Mouse (Mus musculus): ENCODE data around the gene Slc17a1. TPM values are rescaled to one million over a fixed set of nuclear protein-coding genes. Genes with fewer than 3 reads are reported as not detected.

The Slc17a1 gene
- polyA plus RNA-seq, 1 experiment from 2014 or later = 0.08 TPM

DNA sequence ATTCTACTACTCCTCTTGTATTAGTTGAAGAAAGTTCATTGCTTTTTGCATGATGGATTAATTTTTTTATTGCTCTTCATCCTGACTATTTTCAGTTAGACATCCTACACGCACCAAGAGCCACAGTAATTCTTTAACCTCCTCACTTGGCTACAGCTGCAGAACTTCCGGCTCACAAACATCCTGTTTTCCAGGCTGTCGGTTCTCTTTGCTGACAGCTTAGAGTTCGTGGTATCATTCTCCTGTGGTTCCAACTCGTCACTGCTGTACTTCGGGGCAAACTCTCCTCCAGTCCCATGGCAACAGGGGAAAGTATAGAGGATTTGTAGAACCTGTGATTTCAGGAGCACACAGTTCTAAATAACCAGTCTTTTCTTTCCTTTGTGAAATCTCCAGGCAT lies 30.7 kb downstream of the Slc17a1 start:
- Histone ChIP-seq H3K4me1 (replicated peaks) (peaks cover 2% of the 10 kb centered on the region; the same call in 1 of the 2 replicates), H3K9ac (replicated peaks) (no peak overlapping the region), H3K4me3 (replicated peaks) (no peak overlapping the region), H3K27ac (no peak overlapping the region), H3K27me3 (no peaks in the 10 kb centered on the region), H3K4me2 (replicated peaks) (no peak overlapping the region), H3K36me3 (no peaks in the 10 kb centered on the region), H3K9me3 (no peaks in the 10 kb centered on the region)
- WGBS = 49% methylated on average over 6 of the region's 6 CpGs
- ATAC-seq = no peak

DNA sequence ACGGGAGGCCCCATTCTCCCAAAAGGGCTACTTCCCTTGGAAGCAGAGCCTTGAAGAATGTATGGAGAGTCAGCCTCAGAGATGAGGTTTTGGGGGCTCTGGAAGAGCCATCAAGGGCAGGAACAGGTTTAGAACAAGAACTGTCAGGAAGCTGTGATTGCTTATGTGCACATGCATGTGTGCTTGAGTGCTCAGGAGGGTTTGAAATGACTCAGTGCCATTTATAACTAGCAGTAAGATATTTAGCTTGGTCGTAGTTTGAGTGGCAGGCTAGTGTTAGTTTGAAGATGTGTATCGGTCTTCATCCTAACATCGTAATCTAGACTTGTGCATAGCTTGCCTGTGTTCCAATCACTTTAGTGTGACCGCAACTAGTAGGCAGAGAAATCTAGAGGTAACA lies 39.4 kb downstream of the Slc17a1 start:
- Histone ChIP-seq H3K27me3 (no peaks in the 10 kb centered on the region), H3K4me2 (replicated peaks) (no peak overlapping the region), H3K9me3 (no peaks in the 10 kb centered on the region), H3K4me1 (replicated peaks) (no peaks in the 10 kb centered on the region), H3K9ac (replicated peaks) (no peak overlapping the region), H3K4me3 (replicated peaks) (no peak overlapping the region), H3K27ac (no peak overlapping the region), H3K36me3 (no peaks in the 10 kb centered on the region)
- 94% methylated on average over 5 of the region's 5 CpGs for WGBS
- ATAC-seq = no peak

DNA sequence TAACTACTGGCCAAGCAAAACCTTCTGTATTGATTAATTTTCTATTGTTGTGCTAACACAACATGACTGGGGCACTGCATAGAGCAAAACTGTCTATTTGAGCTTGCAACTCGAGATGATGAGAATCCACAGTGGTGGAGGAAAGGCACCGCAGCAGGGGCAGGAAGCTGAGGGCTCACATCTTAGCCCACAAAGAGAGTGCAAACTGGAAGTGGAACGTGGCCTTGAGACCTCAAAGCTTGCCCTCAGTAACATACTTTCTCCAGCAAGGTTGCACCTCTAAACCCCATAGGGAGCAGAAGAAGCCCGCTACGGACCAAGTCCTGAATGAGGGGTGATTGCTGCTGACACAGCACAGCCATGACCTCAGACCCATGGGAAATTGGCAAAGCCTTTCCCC lies 42.6 kb downstream of the Slc17a1 start:
- H3K9me3 ChIP-seq = no peaks in the 10 kb centered on the region
- no peak overlapping the region for H3K4me2 ChIP-seq (replicated peaks)
- no peaks in the 10 kb centered on the region for H3K27me3 ChIP-seq
- H3K4me1 ChIP-seq (replicated peaks) = no peaks in the 10 kb centered on the region
- H3K9ac ChIP-seq (replicated peaks) = no peak overlapping the region
- WGBS = 86% methylated on average over 5 of the region's 5 CpGs
- no peak overlapping the region for H3K4me3 ChIP-seq (replicated peaks)
- ATAC-seq = no peak
- H3K27ac ChIP-seq = no peak overlapping the region
- no peaks in the 10 kb centered on the region for H3K36me3 ChIP-seq

DNA sequence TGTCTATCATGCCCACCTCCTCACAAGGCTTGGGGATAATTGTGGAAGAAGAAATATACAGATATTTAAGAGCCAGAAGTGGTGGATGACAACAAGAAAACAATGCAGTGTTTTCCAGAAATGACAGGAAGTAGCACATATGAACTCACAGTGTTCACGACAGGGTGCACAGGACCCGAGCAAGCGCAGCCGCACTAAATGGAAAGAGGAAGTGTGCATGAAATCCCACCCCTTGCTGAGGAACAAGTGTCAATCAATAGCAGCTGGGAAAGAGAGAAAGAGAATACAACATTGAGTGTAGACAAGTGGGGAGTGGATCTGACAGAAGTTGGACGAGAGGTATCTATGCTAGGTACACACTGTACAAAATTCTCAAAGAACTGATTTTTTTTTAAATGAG lies 43.8 kb downstream of the Slc17a1 start:
- no peak for ATAC-seq
- no peak overlapping the region for H3K4me3 ChIP-seq (replicated peaks)
- H3K36me3 ChIP-seq = no peaks in the 10 kb centered on the region
- no peak overlapping the region for H3K4me2 ChIP-seq (replicated peaks)
- no peak overlapping the region for H3K27ac ChIP-seq
- WGBS = 92% methylated on average over 5 of the region's 5 CpGs
- no peaks in the 10 kb centered on the region for H3K9me3 ChIP-seq
- no peaks in the 10 kb centered on the region for H3K27me3 ChIP-seq
- H3K4me1 ChIP-seq (replicated peaks) = no peaks in the 10 kb centered on the region
- no peak overlapping the region for H3K9ac ChIP-seq (replicated peaks)

DNA sequence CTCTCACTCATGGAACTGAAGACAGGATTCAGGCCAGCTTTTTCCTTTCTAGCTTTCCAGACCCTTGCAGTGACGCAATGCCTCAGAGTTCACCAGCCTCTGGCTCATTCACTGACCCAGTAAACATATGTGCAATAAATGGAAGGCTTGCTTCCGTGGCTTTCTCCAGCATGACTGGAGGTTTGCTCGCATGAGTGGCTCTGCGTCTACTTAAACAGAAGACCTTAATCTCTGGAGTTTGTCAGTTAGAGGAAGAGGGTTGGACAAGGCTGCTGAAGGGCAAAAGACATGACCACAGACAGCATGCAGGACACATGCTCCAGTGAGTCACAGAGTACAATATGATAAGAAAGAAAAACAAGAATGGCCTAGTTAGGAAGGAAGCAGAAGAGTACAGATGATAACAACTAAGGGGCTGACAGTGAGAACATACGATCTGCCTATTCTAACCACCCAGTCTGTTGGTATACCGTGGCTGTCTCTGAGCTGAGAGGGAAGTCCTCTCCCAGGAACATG lies 46.3 kb downstream of the Slc17a1 start:
- Histone ChIP-seq H3K4me2 (replicated peaks) (no peak overlapping the region), H3K36me3 (no peaks in the 10 kb centered on the region), H3K4me1 (replicated peaks) (no peaks in the 10 kb centered on the region), H3K27me3 (no peaks in the 10 kb centered on the region), H3K4me3 (replicated peaks) (no peak overlapping the region), H3K27ac (no peak overlapping the region), H3K9me3 (no peaks in the 10 kb centered on the region), H3K9ac (replicated peaks) (no peak overlapping the region)
- 42% methylated on average over 6 of the region's 6 CpGs for WGBS
- no peak for ATAC-seq

DNA sequence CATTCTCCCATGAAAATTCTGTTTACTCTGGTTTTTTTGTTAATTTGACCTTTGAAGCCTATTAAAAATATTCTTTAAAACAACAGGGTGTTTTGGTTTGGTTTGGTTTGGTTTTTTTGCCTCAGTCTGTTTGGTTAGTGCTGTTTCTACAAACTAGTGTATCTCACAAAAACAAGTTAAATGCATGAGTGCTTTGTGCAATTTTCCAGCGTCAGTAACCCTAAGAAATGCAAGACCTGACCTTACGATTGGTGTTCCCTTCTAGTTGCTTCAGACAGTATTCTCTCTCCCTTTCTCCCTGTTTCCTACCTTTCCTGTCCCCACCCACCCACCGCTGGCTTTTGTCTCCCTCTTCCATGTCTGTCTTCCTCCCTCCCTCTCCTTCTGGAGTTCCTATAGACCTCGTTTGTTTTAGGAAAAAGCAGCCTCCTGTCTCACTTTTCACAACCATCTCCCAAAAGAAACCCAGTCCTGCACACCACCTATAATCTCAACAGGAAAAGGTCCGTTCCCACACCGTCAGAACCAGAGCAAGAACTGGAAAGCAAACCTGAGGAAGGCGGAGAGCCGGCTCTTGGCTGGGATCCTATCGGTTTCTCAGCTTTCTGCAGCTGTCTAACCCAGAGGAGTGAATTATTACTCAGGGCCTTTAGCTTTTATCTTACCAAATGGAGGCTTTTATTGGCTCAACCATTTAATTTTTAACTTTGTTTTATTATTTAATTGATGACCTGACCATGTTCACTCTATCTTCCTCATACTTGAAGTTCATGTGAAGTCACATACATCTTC lies 47.0 kb downstream of the Slc17a1 start, which contains the start of gene Slc17a4:
Gene Slc17a4 (minus strand): TSS at position 634 of the 792 bp plus-strand sequence.
- no peaks in the 10 kb centered on the region for H3K36me3 ChIP-seq
- ATAC-seq = no peak
- 73% methylated on average over 9 of the region's 9 CpGs for WGBS
- H3K9me3 ChIP-seq = no peaks in the 10 kb centered on the region
- no peak within 1 kb of the TSS for H3K27ac ChIP-seq
- no peak within 1 kb of the TSS for H3K4me2 ChIP-seq (replicated peaks)
- no peak within 1 kb of the TSS for H3K9ac ChIP-seq (replicated peaks)
- H3K4me3 ChIP-seq (replicated peaks) = no peak within 1 kb of the TSS
- H3K27me3 ChIP-seq = no peaks in the 10 kb centered on the region
- no peaks in the 10 kb centered on the region for H3K4me1 ChIP-seq (replicated peaks)

DNA sequence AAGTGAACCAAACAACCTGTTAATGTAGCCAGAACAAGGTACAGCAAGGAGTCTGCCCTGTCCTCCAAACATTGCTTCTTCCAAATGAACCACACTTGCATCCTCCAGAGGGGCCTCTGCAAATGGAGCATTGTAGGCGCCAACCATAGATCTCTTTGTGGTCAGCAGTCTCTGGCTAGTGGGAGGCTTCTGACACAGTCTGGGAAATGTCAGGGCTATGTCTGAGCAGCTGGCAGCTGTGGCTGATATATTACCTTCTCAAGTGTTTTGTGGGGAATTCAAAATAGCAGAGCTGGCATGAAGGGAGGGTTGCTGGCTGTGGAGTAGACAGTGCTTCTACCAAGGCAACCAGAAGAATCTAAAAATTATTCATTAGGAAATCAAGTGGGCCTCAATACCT lies 48.6 kb downstream of the Slc17a1 start:
- Histone ChIP-seq H3K4me3 (replicated peaks) (no peak overlapping the region), H3K9me3 (no peaks in the 10 kb centered on the region), H3K4me2 (replicated peaks) (no peak overlapping the region), H3K9ac (replicated peaks) (no peak overlapping the region), H3K4me1 (replicated peaks) (no peaks in the 10 kb centered on the region), H3K27me3 (no peaks in the 10 kb centered on the region), H3K27ac (no peak overlapping the region), H3K36me3 (no peaks in the 10 kb centered on the region)
- 94% methylated on average over 1 of the region's 1 CpGs for whole genome bisulfite sequencing
- no peak for ATAC-seq

DNA sequence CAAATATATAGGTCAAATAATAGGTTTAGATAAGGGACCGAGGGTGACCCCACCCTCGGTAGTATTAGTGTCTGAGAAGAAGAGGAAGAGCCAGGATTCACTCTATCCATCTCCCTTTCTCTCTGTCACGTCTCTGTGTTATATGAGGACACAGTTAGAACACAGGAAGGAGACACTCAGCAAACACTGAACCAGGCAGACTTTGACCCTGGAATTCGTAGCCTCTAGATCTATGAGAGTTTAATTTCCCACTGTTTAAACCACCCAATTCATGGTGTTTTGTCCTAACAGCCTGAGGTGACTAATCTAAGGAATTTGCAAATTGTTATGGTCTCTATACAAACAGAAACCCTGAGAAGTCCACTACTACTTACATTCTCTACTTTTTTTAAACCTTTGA lies 50.1 kb downstream of the Slc17a1 start:
- no peak for ATAC-seq
- 89% methylated on average over 4 of the region's 4 CpGs for WGBS

DNA sequence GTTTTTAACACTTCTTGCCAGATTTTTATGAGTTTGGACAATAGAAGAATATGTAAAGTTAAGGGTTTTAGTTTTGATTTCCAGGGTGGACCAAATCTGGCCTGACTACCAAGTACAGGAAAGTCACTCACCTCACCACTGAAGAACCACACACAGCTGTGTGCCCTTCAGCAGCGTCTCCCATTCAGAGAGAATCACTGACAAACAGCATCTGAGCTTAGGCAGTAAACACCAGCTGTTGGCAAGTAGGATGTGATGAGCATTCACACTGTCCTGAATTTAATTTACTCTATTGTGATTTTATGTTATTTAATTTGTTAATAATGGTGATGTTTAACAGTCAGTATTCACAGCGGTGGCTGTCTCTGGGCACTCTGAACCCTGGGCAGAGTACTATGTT lies 58.2 kb downstream of the Slc17a1 start:
- Histone ChIP-seq H3K9ac (replicated peaks) (no peak overlapping the region), H3K9me3 (no peaks in the 10 kb centered on the region), H3K27ac (no peak overlapping the region), H3K27me3 (no peaks in the 10 kb centered on the region), H3K4me1 (replicated peaks) (no peaks in the 10 kb centered on the region), H3K4me2 (replicated peaks) (no peak overlapping the region), H3K4me3 (replicated peaks) (no peak overlapping the region), H3K36me3 (no peaks in the 10 kb centered on the region)
- ATAC-seq = no peak
- WGBS = 68% methylated on average over 2 of the region's 2 CpGs

More for the DNA sequence above, 50.1 kb downstream of the Slc17a1 start:
- Histone ChIP-seq H3K36me3 (no peaks in the 10 kb centered on the region), H3K4me3 (replicated peaks) (no peak overlapping the region), H3K27ac (no peak overlapping the region), H3K9ac (replicated peaks) (no peak overlapping the region), H3K4me2 (replicated peaks) (no peak overlapping the region), H3K4me1 (replicated peaks) (no peaks in the 10 kb centered on the region), H3K9me3 (no peaks in the 10 kb centered on the region), H3K27me3 (no peaks in the 10 kb centered on the region)

DNA sequence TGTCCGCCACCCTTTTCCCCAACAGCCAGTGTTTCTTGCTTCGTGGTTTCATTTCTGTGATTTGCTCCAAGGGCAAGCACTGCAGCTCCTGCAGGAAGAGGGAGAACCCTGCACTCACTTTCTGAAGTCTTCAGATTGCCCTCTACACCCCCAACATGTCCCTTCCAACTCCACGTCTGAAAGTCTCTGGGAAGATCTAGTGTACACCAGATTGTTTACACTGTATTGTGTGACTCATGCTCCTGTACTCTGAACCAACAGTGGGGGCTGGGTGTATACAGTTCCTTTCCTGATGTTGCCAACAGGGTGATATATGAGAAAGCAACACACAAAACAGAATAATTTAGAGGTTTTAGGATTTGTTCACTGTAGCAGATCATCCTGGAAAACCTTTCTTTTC lies 61.1 kb downstream of the Slc17a1 start:
- H3K27ac ChIP-seq = no peak overlapping the region
- WGBS = 59% methylated on average over 3 of the region's 3 CpGs

DNA sequence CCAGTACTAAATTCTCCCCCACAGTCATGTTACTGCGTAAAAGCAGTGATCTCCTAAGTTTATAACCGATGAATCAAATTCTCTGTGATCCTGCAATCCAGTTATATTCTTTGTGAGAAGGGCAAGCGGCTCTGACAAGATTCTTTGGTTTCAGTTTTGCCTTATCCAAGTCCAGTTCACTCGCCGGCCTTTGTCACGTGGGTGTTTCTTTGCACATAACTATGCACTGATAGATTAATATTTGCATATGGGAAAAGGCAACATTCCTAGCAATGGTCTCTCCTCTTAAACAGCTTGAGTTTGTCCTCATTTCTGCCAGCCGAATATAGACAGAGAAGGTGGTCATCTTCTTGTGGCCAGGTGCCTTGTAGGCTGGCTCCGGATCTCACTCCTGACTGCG lies 62.9 kb downstream of the Slc17a1 start:
- Histone ChIP-seq H3K4me3 (replicated peaks) (no peak overlapping the region), H3K4me1 (replicated peaks) (no peaks in the 10 kb centered on the region), H3K36me3 (no peaks in the 10 kb centered on the region), H3K4me2 (replicated peaks) (no peak overlapping the region), H3K9me3 (no peaks in the 10 kb centered on the region), H3K27ac (no peak overlapping the region), H3K9ac (replicated peaks) (no peak overlapping the region), H3K27me3 (no peaks in the 10 kb centered on the region)
- no peak for ATAC-seq
- WGBS = 96% methylated on average over 9 of the region's 9 CpGs

More for the DNA sequence above, 61.1 kb downstream of the Slc17a1 start:
- Histone ChIP-seq H3K27me3 (no peaks in the 10 kb centered on the region), H3K36me3 (no peaks in the 10 kb centered on the region), H3K4me1 (replicated peaks) (no peaks in the 10 kb centered on the region), H3K9ac (replicated peaks) (no peak overlapping the region), H3K4me2 (replicated peaks) (no peak overlapping the region), H3K9me3 (no peaks in the 10 kb centered on the region), H3K4me3 (replicated peaks) (no peak overlapping the region)
- no peak for ATAC-seq

DNA sequence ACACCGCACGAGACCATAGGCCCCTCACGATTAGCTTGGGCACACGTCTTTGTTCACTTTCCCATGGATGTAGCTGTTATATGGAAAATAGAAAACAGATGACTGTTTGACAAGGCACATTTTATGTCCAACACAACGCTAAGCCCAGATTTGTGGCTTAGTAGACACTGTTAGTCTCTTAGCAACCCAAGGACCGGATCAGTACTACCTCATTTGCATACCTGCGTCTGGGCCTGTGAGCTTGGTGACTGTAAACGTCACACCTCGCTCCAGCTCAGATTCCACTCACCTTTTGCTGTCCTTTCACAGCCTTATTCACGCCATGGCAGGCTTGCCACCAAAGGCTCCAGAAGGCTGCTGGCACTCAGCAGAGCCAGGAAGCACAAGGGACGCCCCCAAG lies 63.4 kb downstream of the Slc17a1 start:
- H3K4me2 ChIP-seq (replicated peaks) = no peak overlapping the region
- ATAC-seq = no peak
- H3K4me3 ChIP-seq (replicated peaks) = no peak overlapping the region
- no peak overlapping the region for H3K27ac ChIP-seq
- no peak overlapping the region for H3K9ac ChIP-seq (replicated peaks)
- H3K27me3 ChIP-seq = no peaks in the 10 kb centered on the region
- no peaks in the 10 kb centered on the region for H3K4me1 ChIP-seq (replicated peaks)
- H3K36me3 ChIP-seq = no peaks in the 10 kb centered on the region
- WGBS = 75% methylated on average over 11 of the region's 11 CpGs
- H3K9me3 ChIP-seq = no peaks in the 10 kb centered on the region

All from midbrain, embryonic 13.5 days (tissue).